Mouse (Mus musculus) thymus, adult 2 months (tissue): Measurements from ENCODE around the gene Ccdc69. TPM values are rescaled to one million over a fixed set of nuclear protein-coding genes. Genes with fewer than 3 reads are reported as not detected.

Experiments
- DNase-seq: peaks from one replicate; pipeline ENCODE4 v3.0.0; 2021
- H3K27ac ChIP-seq: fragments of 200-500 bp; 2 replicates; pipeline ENCODE4 v1.5.1; 2012; ENCODE audit warnings: low read length, control low read depth; ENCODE audit not compliant: control insufficient read depth, insufficient read depth
- H3K27me3 ChIP-seq: fragments of 200-500 bp; 2 replicates; pipeline ENCODE4 v1.6.1; 2012; ENCODE audit warnings: mild to moderate bottlenecking, low read length, moderate library complexity, mixed read lengths; ENCODE audit not compliant: control insufficient read depth, insufficient read depth
- H3K36me3 ChIP-seq: fragments of 200-500 bp; 2 replicates; pipeline ENCODE4 v1.6.1; 2012; ENCODE audit warnings: mild to moderate bottlenecking, low read length, moderate library complexity; ENCODE audit not compliant: control insufficient read depth, insufficient read depth
- H3K4me1 ChIP-seq: fragments of 200-500 bp; replicated peaks from 2 replicates; pipeline ENCODE4 v1.6.1; 2012; ENCODE audit warnings: low read length; ENCODE audit not compliant: control insufficient read depth, insufficient read depth
- H3K4me3 ChIP-seq: fragments of 200-500 bp; 2 replicates; pipeline ENCODE4 v1.5.1; 2012; ENCODE audit warnings: mild to moderate bottlenecking, low read length, control low read depth, moderate library complexity; ENCODE audit not compliant: control insufficient read depth, insufficient read depth
- CTCF ChIP-seq: fragments of 200-500 bp; IDR thresholded peaks from 2 replicates; pipeline ENCODE4 v1.5.1; 2012; ENCODE audit warnings: mild to moderate bottlenecking, control low read depth, low read length, moderate library complexity, borderline replicate concordance; ENCODE audit not compliant: control insufficient read depth, poor library complexity, insufficient read depth; ENCODE audit errors: extremely low read depth
- POLR2A ChIP-seq: fragments of 200-500 bp; IDR thresholded peaks from 2 replicates; pipeline ENCODE4 v1.6.1; 2012; ENCODE audit warnings: mild to moderate bottlenecking, low read length, control low read depth, moderate library complexity; ENCODE audit not compliant: control insufficient read depth, poor library complexity, insufficient read depth; ENCODE audit errors: extremely low read depth
- WGBS: fragments of 180-500 bp; shearing (Covaris S2); methylation state at CpG from one replicate; pipeline ENCODE4 v1.1.7; 2018; 5-methylcytosine and 5-hydroxymethylcytosine counted together
- polyA plus RNA-seq: library from polyadenylated mRNA; depleted of rRNA; stranded (reverse); fragments of >200 nt; gene quantifications from 2 replicates; pipeline ENCODE4 v1.2.3, GENCODE M21; 2012

Gene Ccdc69
- polyA plus RNA-seq, 1 experiment: 16.5 TPM

GRCm38 (mm10) chr11:55085396-55085795, 7.5 kb upstream of the Ccdc69 start:
- no peak overlapping the region for H3K4me3 ChIP-seq
- H3K4me1 ChIP-seq: peaks cover 11% of the 10 kb centered on the region
- H3K27ac ChIP-seq: no peak overlapping the region
- TF ChIP-seq CTCF (no peak), POLR2A (no peak)
- 82% methylated on average over 5 of the region's 5 CpGs for WGBS
- DNase-seq: no peak
- H3K27me3 ChIP-seq: no peaks in the 10 kb centered on the region
- H3K36me3 ChIP-seq: no peaks in the 10 kb centered on the region

DNA sequence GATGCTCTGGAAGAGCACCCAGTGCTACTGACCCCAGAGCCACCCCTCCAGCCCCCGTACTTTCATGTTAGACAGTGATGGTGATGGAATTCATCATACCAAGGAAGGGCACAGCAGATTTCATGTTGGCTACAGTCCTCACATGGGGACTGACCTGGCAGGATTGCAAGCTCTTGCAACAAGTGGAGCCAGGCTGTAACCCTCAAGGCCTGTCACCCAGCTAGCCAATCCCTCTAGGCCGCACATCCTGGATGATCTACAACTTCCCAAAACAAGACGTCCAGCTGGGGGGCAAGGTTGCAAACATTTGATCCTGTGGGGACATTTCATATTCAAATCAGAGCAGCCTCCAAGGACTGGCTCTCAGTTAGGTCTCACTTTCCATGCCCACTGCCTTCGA, 6.7 kb upstream of the Ccdc69 start:
- DNase-seq: no peak
- no peaks in the 10 kb centered on the region for H3K27me3 ChIP-seq
- no peaks in the 10 kb centered on the region for H3K36me3 ChIP-seq
- no peak for TF ChIP-seq POLR2A
- TF ChIP-seq CTCF: no peak
- no peak overlapping the region for H3K4me3 ChIP-seq
- H3K27ac ChIP-seq: no peak overlapping the region
- 92% methylated on average over 4 of the region's 4 CpGs for WGBS
- H3K4me1 ChIP-seq: peaks cover 11% of the 10 kb centered on the region

DNA sequence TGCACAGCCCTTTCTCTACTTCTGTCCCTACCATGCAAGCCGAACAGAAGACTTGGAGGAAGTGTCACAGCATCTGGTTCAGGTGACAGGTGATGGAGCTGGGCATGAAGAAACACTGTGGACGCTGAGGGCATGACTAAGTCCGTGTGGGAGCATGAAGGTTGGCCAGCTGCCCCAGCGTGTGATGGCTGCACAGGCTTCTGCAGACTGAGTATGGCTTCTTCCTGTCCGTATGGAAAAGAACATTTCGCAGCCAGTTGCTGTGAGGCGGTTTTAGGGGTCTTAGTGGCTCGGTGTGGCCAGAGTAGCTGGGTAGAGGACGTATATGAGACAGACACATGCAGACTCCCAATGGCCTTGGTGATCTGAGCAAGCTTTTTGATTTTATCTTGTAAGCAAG, 3.3 kb upstream of the Ccdc69 start:
- no peak for DNase-seq
- Histone ChIP-seq H3K4me1 (peaks cover 26% of the 10 kb centered on the region), H3K27me3 (no peaks in the 10 kb centered on the region), H3K27ac (no peak overlapping the region), H3K4me3 (no peak overlapping the region), H3K36me3 (no peaks in the 10 kb centered on the region)
- WGBS: 97% methylated on average over 9 of the region's 9 CpGs
- TF ChIP-seq CTCF (no peak), POLR2A (no peak)

DNA sequence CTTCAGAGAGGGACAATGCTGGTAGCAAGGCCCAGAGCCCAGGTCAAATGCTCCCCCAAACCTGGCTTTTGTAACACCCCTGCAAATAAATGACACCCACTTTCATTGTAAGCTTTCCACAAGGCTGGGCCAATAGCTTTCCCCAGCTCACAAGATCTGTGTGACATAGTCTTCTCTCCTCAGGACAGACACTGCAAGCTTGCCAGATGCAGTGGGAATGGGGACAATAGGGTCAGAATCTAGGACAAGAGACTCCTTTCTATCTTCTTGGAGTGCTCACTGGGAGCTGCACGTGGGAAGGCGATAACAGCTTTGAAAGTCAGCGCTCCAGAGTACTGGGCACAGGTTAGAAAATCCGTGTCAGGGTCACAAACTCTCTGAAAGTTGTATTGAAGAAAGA, 1.2 kb upstream of the Ccdc69 start:
- 99% methylated on average over 4 of the region's 4 CpGs for WGBS

DNA sequence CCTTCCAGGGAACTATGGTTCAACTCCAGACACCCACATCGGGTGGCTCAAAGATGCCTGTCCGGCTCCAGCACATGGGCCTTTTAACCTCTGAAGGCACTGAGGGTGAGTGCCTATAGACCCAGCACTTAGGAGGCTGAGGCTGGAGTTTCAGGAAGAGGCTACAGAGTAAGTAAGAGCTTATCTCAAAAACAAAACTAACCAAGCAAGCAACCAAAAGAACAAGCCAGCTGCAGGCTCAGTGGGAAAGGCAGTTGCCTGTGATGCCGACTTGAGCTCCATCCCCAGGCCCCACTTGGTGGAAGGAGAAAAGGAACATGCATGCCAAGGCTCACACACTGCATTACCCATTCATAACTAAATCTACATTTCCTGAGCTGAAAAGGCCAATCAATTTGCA, 571 bp upstream of the Ccdc69 start:
- 35% methylated on average over 3 of the region's 3 CpGs for WGBS
- no peak overlapping the region for H3K4me3 ChIP-seq
- H3K27me3 ChIP-seq: no peaks in the 10 kb centered on the region
- peaks cover 23% of the 10 kb centered on the region for H3K4me1 ChIP-seq
- no peak for TF ChIP-seq CTCF
- TF ChIP-seq POLR2A: no peak
- no peak for DNase-seq
- H3K36me3 ChIP-seq: no peaks in the 10 kb centered on the region
- peak overlapping the region; percentile 66 for H3K27ac ChIP-seq

More for the DNA sequence above, 1.2 kb upstream of the Ccdc69 start:
- no peak for TF ChIP-seq POLR2A
- TF ChIP-seq CTCF: no peak
- no peaks in the 10 kb centered on the region for H3K27me3 ChIP-seq
- no peak overlapping the region for H3K4me3 ChIP-seq
- H3K27ac ChIP-seq: no peak overlapping the region
- peaks cover 25% of the 10 kb centered on the region for H3K4me1 ChIP-seq
- no peaks in the 10 kb centered on the region for H3K36me3 ChIP-seq
- DNase-seq: no peak

DNA sequence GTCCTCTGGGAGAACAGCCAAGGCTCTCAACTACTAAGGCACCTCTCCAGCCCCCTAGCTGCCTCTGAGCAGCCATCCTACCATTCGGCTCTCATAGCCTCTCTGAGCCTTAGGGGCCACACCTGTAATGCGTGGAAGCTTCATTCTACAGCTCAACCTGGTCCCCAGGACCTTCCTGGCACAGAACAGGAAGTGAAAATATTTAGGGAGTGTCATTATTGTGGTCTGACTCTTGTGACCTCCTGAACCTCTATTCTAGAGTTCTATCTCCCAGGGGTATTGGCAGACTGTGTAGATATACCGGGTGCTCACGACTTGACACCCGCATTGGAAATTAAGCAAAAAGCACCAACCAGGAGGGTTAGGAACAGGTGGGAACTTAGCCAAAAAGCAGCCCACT, 1.7 kb downstream of the Ccdc69 start:
- Histone ChIP-seq H3K36me3 (no peaks in the 10 kb centered on the region), H3K27me3 (no peaks in the 10 kb centered on the region), H3K4me3 (no peak overlapping the region), H3K4me1 (peaks cover 35% of the 10 kb centered on the region), H3K27ac (0 out of 2 replicates have a peak overlapping the region, but pooled peaks have one; percentile 25)
- DNase-seq: no peak
- no peak for TF ChIP-seq CTCF
- no peak for TF ChIP-seq POLR2A
- 80% methylated on average over 5 of the region's 5 CpGs for WGBS

GRCm38 (mm10) chr11:55075602-55076001, 2.3 kb downstream of the Ccdc69 start:
- DNase-seq: no peak
- WGBS: 92% methylated on average over 2 of the region's 2 CpGs
- no peak overlapping the region for H3K27ac ChIP-seq
- peaks cover 35% of the 10 kb centered on the region for H3K4me1 ChIP-seq
- no peak overlapping the region for H3K4me3 ChIP-seq
- H3K27me3 ChIP-seq: no peaks in the 10 kb centered on the region
- no peak for TF ChIP-seq POLR2A
- TF ChIP-seq CTCF: no peak
- H3K36me3 ChIP-seq: no peaks in the 10 kb centered on the region
